21 mouse cellular contexts compared by ENCODE assay signal in genomic region chr2:156654148-156654547, GRCm38 (mm10). TPM values are rescaled to one million over a fixed set of nuclear protein-coding genes. Genes with fewer than 3 reads are reported as not detected.
DNase-seq lines count a peak whose midpoint lies in the region; ATAC-seq and TF ChIP-seq lines count a peak whose summit lies in the region.
"Had no signal": no experiment of that assay in that cellular context is flagged by ENCODE, and none has a peak within 500 bp of the region (broad histone marks: within the 10 kb centered on the region; RNA-seq: fewer than 3 reads in every experiment).

No protein-coding gene starts in this region.

- ATAC-seq in hindbrain, embryonic 16.5 days: no peak
- ATAC-seq in hindbrain, embryonic 11.5 days (ENCODE audit: low FRiP score): no peak
- ATAC-seq in lung, postnatal 0 days: no peak
- ATAC-seq: forebrain, postnatal 0 days; intestine, embryonic 16.5 days; liver, postnatal 0 days had no signal

- DNase-seq in hindbrain, embryonic 11.5 days (ENCODE audit: low spot score): no peak
- peak; percentile 66 to 73 for DNase-seq in left cerebral cortex, postnatal 36 days (ENCODE audit: low spot score in 2 of 2)
- DNase-seq in left cerebral cortex, postnatal 10 days (ENCODE audit: extremely low spot score in 1 of 2, low spot score in 2 of 2): no peak
- peak; percentile 59 for DNase-seq in cerebellum, adult 9-10 months
- DNase-seq in cerebellum, postnatal 10 days: peak; percentile 38 to 60
- no peak for DNase-seq in lung, postnatal 0 days (ENCODE audit: low spot score)
- DNase-seq in adrenal gland, adult 8-10 months: no peak
- DNase-seq: forebrain, postnatal 0 days; gastrocnemius, postnatal 10 days; heart, adult 11 months; kidney, postnatal 4 days; liver; liver, postnatal 0 days; lung, postnatal 14 days; thymus, adult 2 months had no signal

- H3K9me3 ChIP-seq in hindbrain, embryonic 16.5 days (ENCODE audit: control insufficient read depth, low read length): no peaks in the 10 kb centered on the region
- H3K9me3 ChIP-seq in hindbrain, embryonic 11.5 days (ENCODE audit: control insufficient read depth, low read length): no peaks in the 10 kb centered on the region
- no peaks in the 10 kb centered on the region for H3K9me3 ChIP-seq in lung, postnatal 0 days (ENCODE audit: low read length)
- H3K9me3 ChIP-seq: embryonic facial prominence, embryonic 15.5 days; forebrain, embryonic 10.5 days; heart, embryonic 13.5 days; hindbrain, embryonic 15.5 days had no signal

- peaks cover 3% of the 10 kb centered on the region; the same call in 1 of the 2 replicates for H3K4me1 ChIP-seq in hindbrain, embryonic 16.5 days (ENCODE audit: control insufficient read depth, insufficient read depth, low read depth, low read length)
- H3K4me1 ChIP-seq in hindbrain, embryonic 11.5 days (replicated peaks; ENCODE audit: control insufficient read depth, insufficient read depth, low read length): no peaks in the 10 kb centered on the region
- H3K4me1 ChIP-seq in lung, postnatal 0 days (ENCODE audit: insufficient read depth, low read depth, low read length): no peaks in the 10 kb centered on the region
- H3K4me1 ChIP-seq: embryonic facial prominence, embryonic 15.5 days; forebrain, embryonic 10.5 days; heart, embryonic 13.5 days had no signal

- no peak for TF ChIP-seq EP300 in lung, postnatal 0 days (IDR thresholded peaks at IDR 0.05)

- 73% methylated on average over 5 of the region's 5 CpGs for WGBS in hindbrain, embryonic 16.5 days
- 76% methylated on average over 5 of the region's 5 CpGs for WGBS in hindbrain, embryonic 11.5 days
- 63% methylated on average over 5 of the region's 5 CpGs for WGBS in lung, postnatal 0 days

- no peaks in the 10 kb centered on the region for H3K27me3 ChIP-seq in hindbrain, embryonic 16.5 days (replicated peaks; ENCODE audit: control insufficient read depth, insufficient read depth, low read length)
- H3K27me3 ChIP-seq in hindbrain, embryonic 11.5 days (ENCODE audit: control insufficient read depth, insufficient read depth, low read length): no peaks in the 10 kb centered on the region; the same call in 1 of the 2 replicates
- H3K27me3 ChIP-seq in lung, postnatal 0 days (replicated peaks; ENCODE audit: insufficient read depth, low read length): no peaks in the 10 kb centered on the region
- H3K27me3 ChIP-seq: embryonic facial prominence, embryonic 15.5 days; hindbrain, embryonic 15.5 days had no signal

- no peak overlapping the region for H3K4me3 ChIP-seq in hindbrain, embryonic 16.5 days (ENCODE audit: low read length)
- H3K4me3 ChIP-seq in hindbrain, embryonic 11.5 days (ENCODE audit: low read depth, low read length): no peak overlapping the region
- no peak overlapping the region for H3K4me3 ChIP-seq in lung, postnatal 0 days (ENCODE audit: low read depth, low read length)
- H3K4me3 ChIP-seq: embryonic facial prominence, embryonic 15.5 days; forebrain, embryonic 10.5 days; heart, embryonic 13.5 days; hindbrain, embryonic 15.5 days had no signal

- intact Hi-C loops in left cerebral cortex, postnatal 36 days (cut with DNase I): loop anchor here (5.0 kb wide), 1 partner anchor 37 kb away; no protein-coding TSS in a partner anchor
- intact Hi-C loops in left cerebral cortex, postnatal 10 days (cut with DNase I): no loop called here

- no peak overlapping the region for H3K4me2 ChIP-seq in hindbrain, embryonic 16.5 days (ENCODE audit: low read length)
- H3K4me2 ChIP-seq in hindbrain, embryonic 11.5 days (replicated peaks; ENCODE audit: low read depth, low read length): no peak overlapping the region
- no peak overlapping the region for H3K4me2 ChIP-seq in lung, postnatal 0 days (replicated peaks; ENCODE audit: low read depth, low read length)
- H3K4me2 ChIP-seq: embryonic facial prominence, embryonic 15.5 days; heart, embryonic 13.5 days; hindbrain, embryonic 15.5 days had no signal

- H3K36me3 ChIP-seq in hindbrain, embryonic 16.5 days (ENCODE audit: control insufficient read depth, insufficient read depth, low read length): no peaks in the 10 kb centered on the region
- no peaks in the 10 kb centered on the region for H3K36me3 ChIP-seq in hindbrain, embryonic 11.5 days (ENCODE audit: control insufficient read depth, insufficient read depth, low read length)
- no peaks in the 10 kb centered on the region for H3K36me3 ChIP-seq in lung, postnatal 0 days (ENCODE audit: insufficient read depth, low read length)
- H3K36me3 ChIP-seq: embryonic facial prominence, embryonic 15.5 days; forebrain, embryonic 10.5 days; heart, embryonic 13.5 days; hindbrain, embryonic 15.5 days had no signal

- no peak overlapping the region for H3K9ac ChIP-seq in hindbrain, embryonic 16.5 days (ENCODE audit: low read depth, low read length)
- no peak overlapping the region for H3K9ac ChIP-seq in hindbrain, embryonic 11.5 days (ENCODE audit: low read depth, low read length)
- no peak overlapping the region for H3K9ac ChIP-seq in lung, postnatal 0 days (replicated peaks; ENCODE audit: low read depth)
- H3K9ac ChIP-seq: embryonic facial prominence, embryonic 15.5 days; forebrain, postnatal 0 days; heart, embryonic 13.5 days; hindbrain, embryonic 15.5 days; liver, postnatal 0 days had no signal

- peak overlapping the region; percentile 41; the same call in 1 of the 2 replicates for H3K27ac ChIP-seq in hindbrain, embryonic 16.5 days (ENCODE audit: low read depth, low read length)
- no peak overlapping the region for H3K27ac ChIP-seq in hindbrain, embryonic 11.5 days (ENCODE audit: low read depth, low read length)
- H3K27ac ChIP-seq in lung, postnatal 0 days (ENCODE audit: low read length): no peak overlapping the region
- H3K27ac ChIP-seq: embryonic facial prominence, embryonic 15.5 days; forebrain, embryonic 10.5 days; heart, embryonic 13.5 days; hindbrain, embryonic 15.5 days had no signal

- TF ChIP-seq CTCF in lung, postnatal 0 days (IDR thresholded peaks at IDR 0.05): no peak

RNA-seq across cellular contexts. Expression of gene Dlgap4, which starts 40.6 kb away (rescaled TPM):
- 201 and 222 TPM in 2 replicates for polyA plus RNA-seq in hindbrain, embryonic 16.5 days (2015; fragmentation: Nextera tagmentation; extraction: Ambion mirVana)
- polyA plus RNA-seq in hindbrain, embryonic 11.5 days (2014; fragmentation: Nextera tagmentation; extraction: Ambion mirVana): 161 and 162 TPM in 2 replicates
- total RNA-seq in left cerebral cortex, postnatal 36 days (2021): 100 to 1,000 TPM; 224 to 241 TPM
- 100 to 1,000 TPM; 240 to 258 TPM for total RNA-seq in left cerebral cortex, postnatal 10 days (2021)
- polyA plus RNA-seq in lung, postnatal 0 days (2015; fragmentation: Nextera tagmentation; extraction: Ambion mirVana): 70.3 and 74.0 TPM in 2 replicates
- total RNA-seq in adrenal gland, adult 8-10 months (2022): 10 to 100 TPM; 43.0 to 72.3 (median 58.4) TPM

Comparison
In these comparisons a context has a peak if more than half of its experiments do, and no peak if none do; other contexts are left out.
1. DNase-seq: peak in left cerebral cortex, postnatal 36 days (2 of 2), cerebellum, adult 9-10 months (single experiment) and cerebellum, postnatal 10 days (2 of 2); none in hindbrain, embryonic 11.5 days (single experiment), left cerebral cortex, postnatal 10 days (0 of 2), lung, postnatal 0 days (single experiment) and adrenal gland, adult 8-10 months (single experiment).